Comparison of ENCODE assay signal across 8 mouse cellular contexts in genomic region chr6:86396581-86397256, GRCm38 (mm10). TPM values are rescaled to one million over a fixed set of nuclear protein-coding genes. Genes with fewer than 3 reads are reported as not detected.
A peak's percentile ranks its signal among the peaks of the same experiment; 100 is the strongest.
DNase-seq lines count a peak whose midpoint lies in the region; ATAC-seq and TF ChIP-seq lines count a peak whose summit lies in the region.

Gene Pcyox1 (minus strand): TSS chr6:86397154.

- TF ChIP-seq EP300 in ES-Bruce4 (IDR thresholded peaks at IDR 0.05; ENCODE audit: insufficient read depth, low read depth, low read length), result no peak
- no peak for TF ChIP-seq EP300 in heart, postnatal 0 days (IDR thresholded peaks at IDR 0.05; ENCODE audit: low read depth)
- TF ChIP-seq EP300 in stomach, postnatal 0 days (optimal IDR thresholded peaks at IDR 0.05), result no peak

- H3K4me1 ChIP-seq in ES-Bruce4 (ENCODE audit: control insufficient read depth, insufficient read depth, low read length), result peaks cover 2% of the 10 kb centered on the region
- H3K4me1 ChIP-seq in forebrain, embryonic 13.5 days, result peaks cover 33% of the 10 kb centered on the region
- H3K4me1 ChIP-seq in heart, postnatal 0 days (ENCODE audit: control insufficient read depth, insufficient read depth), result peaks cover 24% of the 10 kb centered on the region
- H3K4me1 ChIP-seq in liver, embryonic 15.5 days (replicated peaks), result peaks cover 61% of the 10 kb centered on the region
- peaks cover 21% of the 10 kb centered on the region for H3K4me1 ChIP-seq in neural tube, embryonic 12.5 days
- H3K4me1 ChIP-seq in stomach, postnatal 0 days (replicated peaks; ENCODE audit: control insufficient read depth, insufficient read depth), result no peaks in the 10 kb centered on the region

- H3K9me3 ChIP-seq in ES-Bruce4 (replicated peaks; ENCODE audit: control insufficient read depth, insufficient read depth, low read length, poor library complexity, severe bottlenecking), result no peaks in the 10 kb centered on the region
- no peaks in the 10 kb centered on the region for H3K9me3 ChIP-seq in forebrain, embryonic 13.5 days (replicated peaks)
- H3K9me3 ChIP-seq in heart, postnatal 0 days (replicated peaks; ENCODE audit: control insufficient read depth, low read length), result no peaks in the 10 kb centered on the region
- no peaks in the 10 kb centered on the region for H3K9me3 ChIP-seq in liver, embryonic 15.5 days (replicated peaks)
- no peaks in the 10 kb centered on the region for H3K9me3 ChIP-seq in neural tube, embryonic 12.5 days
- H3K9me3 ChIP-seq in stomach, postnatal 0 days (ENCODE audit: control insufficient read depth, low read length), result no peaks in the 10 kb centered on the region

- no peaks in the 10 kb centered on the region for H3K27me3 ChIP-seq in ES-Bruce4 (ENCODE audit: control insufficient read depth, insufficient read depth, low read length, poor library complexity, severe bottlenecking)
- no peaks in the 10 kb centered on the region for H3K27me3 ChIP-seq in forebrain, embryonic 13.5 days
- H3K27me3 ChIP-seq in heart, postnatal 0 days (ENCODE audit: control insufficient read depth, insufficient read depth, low read length), result no peaks in the 10 kb centered on the region
- H3K27me3 ChIP-seq in liver, embryonic 15.5 days, result peaks cover 9% of the 10 kb centered on the region; the same call in 1 of the 2 replicates
- H3K27me3 ChIP-seq in neural tube, embryonic 12.5 days (replicated peaks), result no peaks in the 10 kb centered on the region
- no peaks in the 10 kb centered on the region for H3K27me3 ChIP-seq in stomach, postnatal 0 days (ENCODE audit: control insufficient read depth, insufficient read depth, low read length)

- no peak for TF ChIP-seq CTCF in ES-Bruce4 (IDR thresholded peaks at IDR 0.05; ENCODE audit: low read depth, low read length)
- no peak for TF ChIP-seq CTCF in heart, postnatal 0 days (IDR thresholded peaks at IDR 0.05; ENCODE audit: low read depth)
- no peak for TF ChIP-seq CTCF in stomach, postnatal 0 days (IDR thresholded peaks at IDR 0.05; ENCODE audit: low read depth)

- H3K27ac ChIP-seq in ES-Bruce4 (ENCODE audit: insufficient read depth, low read length), result peak within 1 kb of the TSS; percentile 15; the same call in 1 of the 2 replicates
- H3K27ac ChIP-seq in forebrain, embryonic 13.5 days, result peak within 1 kb of the TSS; percentile 93
- peak within 1 kb of the TSS; percentile 81 for H3K27ac ChIP-seq in heart, postnatal 0 days (ENCODE audit: low read depth)
- peak within 1 kb of the TSS; percentile 90 for H3K27ac ChIP-seq in liver, embryonic 15.5 days (replicated peaks)
- peak within 1 kb of the TSS; percentile 76 for H3K27ac ChIP-seq in neural tube, embryonic 12.5 days
- H3K27ac ChIP-seq in stomach, postnatal 0 days (replicated peaks), result peak within 1 kb of the TSS; percentile 94

- H3K9ac ChIP-seq in ES-Bruce4 (ENCODE audit: low read depth, poor library complexity, severe bottlenecking), result peak within 1 kb of the TSS; percentile 68
- H3K9ac ChIP-seq in forebrain, embryonic 13.5 days, result peak within 1 kb of the TSS; percentile 95
- H3K9ac ChIP-seq in heart, postnatal 0 days (replicated peaks; ENCODE audit: low read depth, low read length), result peak within 1 kb of the TSS; percentile 66
- H3K9ac ChIP-seq in liver, embryonic 15.5 days, result peak within 1 kb of the TSS; percentile 80
- H3K9ac ChIP-seq in neural tube, embryonic 12.5 days, result peak within 1 kb of the TSS; percentile 88
- peak within 1 kb of the TSS; percentile 89 for H3K9ac ChIP-seq in stomach, postnatal 0 days (ENCODE audit: low read length)

- H3K4me3 ChIP-seq in ES-Bruce4 (ENCODE audit: low read depth, low read length), result peak within 1 kb of the TSS; percentile 88
- peak within 1 kb of the TSS; percentile 97 for H3K4me3 ChIP-seq in forebrain, embryonic 13.5 days
- H3K4me3 ChIP-seq in heart, postnatal 0 days (ENCODE audit: low read depth, low read length), result peak within 1 kb of the TSS; percentile 78
- peak within 1 kb of the TSS; percentile 94 for H3K4me3 ChIP-seq in liver, embryonic 15.5 days (replicated peaks)
- peak within 1 kb of the TSS; percentile 88 for H3K4me3 ChIP-seq in neural tube, embryonic 12.5 days
- peak within 1 kb of the TSS; percentile 94 for H3K4me3 ChIP-seq in stomach, postnatal 0 days (ENCODE audit: low read depth, low read length)

- H3K36me3 ChIP-seq in ES-Bruce4 (ENCODE audit: control insufficient read depth, insufficient read depth, low read length, poor library complexity, severe bottlenecking), result peaks cover 10% of the 10 kb centered on the region; the same call in 1 of the 2 replicates
- peaks cover 25% of the 10 kb centered on the region for H3K36me3 ChIP-seq in forebrain, embryonic 13.5 days (ENCODE audit: poor library complexity, severe bottlenecking)
- peaks cover 8% of the 10 kb centered on the region for H3K36me3 ChIP-seq in heart, postnatal 0 days (replicated peaks; ENCODE audit: control insufficient read depth, insufficient read depth, low read length)
- H3K36me3 ChIP-seq in liver, embryonic 15.5 days (replicated peaks), result peaks cover 24% of the 10 kb centered on the region
- H3K36me3 ChIP-seq in neural tube, embryonic 12.5 days, result peaks cover 23% of the 10 kb centered on the region
- peaks cover 2% of the 10 kb centered on the region; the same call in 1 of the 2 replicates for H3K36me3 ChIP-seq in stomach, postnatal 0 days (ENCODE audit: control insufficient read depth, insufficient read depth, low read length)

- peak; percentile 94 for TF ChIP-seq POLR2A in ES-Bruce4 (IDR thresholded peaks at IDR 0.05; ENCODE audit: insufficient read depth, low read length)

- peak; percentile 86 for DNase-seq in heart, postnatal 0 days (ENCODE audit: low spot score)
- peak; percentile 94 to 95 for DNase-seq in kidney, postnatal 4 days
- DNase-seq in stomach, postnatal 0 days (ENCODE audit: low spot score), result peak; percentile 90

- H3K4me2 ChIP-seq in forebrain, embryonic 13.5 days, result peak within 1 kb of the TSS; percentile 86
- H3K4me2 ChIP-seq in heart, postnatal 0 days (ENCODE audit: low read depth, low read length), result peak within 1 kb of the TSS; percentile 74
- peak within 1 kb of the TSS; percentile 97 for H3K4me2 ChIP-seq in liver, embryonic 15.5 days
- peak within 1 kb of the TSS; percentile 71 for H3K4me2 ChIP-seq in neural tube, embryonic 12.5 days (replicated peaks)
- peak within 1 kb of the TSS; percentile 65 for H3K4me2 ChIP-seq in stomach, postnatal 0 days (replicated peaks; ENCODE audit: low read depth)

- WGBS in forebrain, embryonic 13.5 days, result under 1% methylated on average over 50 of the region's 51 CpGs
- WGBS in heart, postnatal 0 days, result under 1% methylated on average over 51 of the region's 51 CpGs
- under 1% methylated on average over 51 of the region's 51 CpGs for WGBS in liver, embryonic 15.5 days (ENCODE audit: insufficient replicate concordance)
- under 1% methylated on average over 51 of the region's 51 CpGs for WGBS in neural tube, embryonic 12.5 days
- under 1% methylated on average over 51 of the region's 51 CpGs for WGBS in stomach, postnatal 0 days

- peak; percentile 85 for ATAC-seq in cerebellum, adult (ENCODE audit: insufficient number of reproducible peaks, low FRiP score, low TSS enrichment)
- peak; percentile 95 for ATAC-seq in forebrain, embryonic 13.5 days
- ATAC-seq in heart, postnatal 0 days (ENCODE audit: insufficient read depth, low read depth), result peak; percentile 93
- peak; percentile 87 for ATAC-seq in liver, embryonic 15.5 days (ENCODE audit: insufficient read depth)
- ATAC-seq in neural tube, embryonic 12.5 days (ENCODE audit: low FRiP score, low read depth), result peak; percentile 94
- peak; percentile 87 for ATAC-seq in stomach, postnatal 0 days (ENCODE audit: low FRiP score, low TSS enrichment)

RNA-seq across cellular contexts. Expression of gene Pcyox1, which starts in this region (rescaled TPM):
- 50.1 and 51.7 TPM in 2 replicates for polyA plus RNA-seq in ES-Bruce4 (2011; ENCODE audit: insufficient read depth, insufficient read length, low read depth, missing spikeins)
- polyA plus RNA-seq in forebrain, embryonic 13.5 days (2015; fragmentation: Nextera tagmentation; extraction: Ambion mirVana), result 97.5 and 106 TPM in 2 replicates
- 44.5 and 55.8 TPM in 2 replicates for total RNA-seq in heart, postnatal 0 days (2014; rRNA removed; ENCODE audit: low replicate concordance)
- 44.5 and 44.7 TPM in 2 replicates for polyA plus RNA-seq in heart, postnatal 0 days (2015; fragmentation: Nextera tagmentation; extraction: Ambion mirVana)
- 58.6 and 66.3 TPM in 2 replicates for polyA plus RNA-seq in liver, embryonic 15.5 days (2015; fragmentation: Nextera tagmentation; extraction: Ambion mirVana)
- polyA plus RNA-seq in neural tube, embryonic 12.5 days (2016; fragmentation: Nextera tagmentation; extraction: Ambion mirVana), result 121 and 123 TPM in 2 replicates
- 93.8 and 94.8 TPM in 2 replicates for polyA plus RNA-seq in stomach, postnatal 0 days (2015; fragmentation: Nextera tagmentation; extraction: Ambion mirVana)

Comparison
In these comparisons a context has a peak if more than half of its experiments do, and no peak if none do; other contexts are left out.
1. Peak in every context shown above with its lines: DNase-seq, ATAC-seq, H3K4me3 ChIP-seq and H3K27ac ChIP-seq.
2. H3K27ac ChIP-seq: peak in every context shown above with its lines; median percentile 94 in stomach, postnatal 0 days; 93 in forebrain, embryonic 13.5 days; 90 in liver, embryonic 15.5 days; 81 in heart, postnatal 0 days; 76 in neural tube, embryonic 12.5 days; 15 in ES-Bruce4.